Mouse (Mus musculus) cerebellum, adult 11 months (tissue): ENCODE data around the gene Etaa1.
"Not testable (repeated sequence)": the region's sequence is repeated elsewhere in the genome, so short reads cannot be mapped to it uniquely, and the experiment has no call there.

Experiments used
- DNase-seq: peaks from one replicate; pipeline ENCODE4 v3.0.0; 2022

The Etaa1 gene

DNA sequence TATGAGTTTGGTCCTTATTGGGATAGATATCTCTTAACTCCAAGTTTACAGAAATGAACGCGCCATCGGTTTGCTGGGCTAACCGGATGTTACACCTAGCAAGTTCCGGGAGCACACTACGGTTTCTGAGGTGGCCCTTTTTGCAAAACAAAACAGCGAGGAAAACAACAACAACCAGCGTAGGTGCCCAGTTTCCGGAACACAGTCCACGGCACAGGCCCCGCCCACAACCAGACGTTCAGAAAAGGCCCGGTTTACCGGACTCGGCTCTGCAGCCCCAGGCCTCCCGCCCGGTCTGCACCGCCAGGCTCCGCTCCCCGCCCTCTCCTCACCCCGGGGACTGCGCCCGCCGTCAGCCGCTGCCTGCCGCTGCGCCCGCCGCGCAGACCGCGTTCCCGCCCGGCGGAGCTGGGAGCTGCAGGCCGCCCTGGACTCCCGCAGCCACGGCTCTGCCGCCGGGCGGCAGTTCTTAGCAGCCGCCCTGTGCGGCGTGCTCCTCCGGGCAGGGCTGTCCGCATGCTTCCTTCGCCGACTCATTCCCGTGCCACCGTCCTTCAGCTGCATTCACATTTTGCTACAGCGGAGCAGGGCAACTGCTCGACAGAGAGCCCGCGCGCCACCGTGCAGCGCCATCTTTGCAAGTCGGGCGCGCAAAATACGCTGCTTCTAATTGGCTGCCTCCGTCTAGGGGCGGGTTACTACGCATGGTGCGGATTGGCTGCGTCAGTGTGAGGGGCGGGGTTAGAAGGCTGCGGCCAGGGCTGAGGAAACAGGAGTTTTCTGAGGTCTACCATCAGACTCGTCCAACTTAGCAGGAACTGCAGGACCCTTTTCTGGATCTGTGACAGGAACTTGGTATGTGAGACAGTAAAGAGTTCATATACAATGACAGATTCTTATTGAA lies at the start of gene Etaa1:
Etaa1 (minus strand) TSS at position 645 of the 904 bp plus-strand sequence.
- DNase-seq = peak; percentile 91

GRCm38 (mm10) chr11:17994151-17994550 lies 40.5 kb upstream of the Etaa1 start:
- DNase-seq = no peak

DNA sequence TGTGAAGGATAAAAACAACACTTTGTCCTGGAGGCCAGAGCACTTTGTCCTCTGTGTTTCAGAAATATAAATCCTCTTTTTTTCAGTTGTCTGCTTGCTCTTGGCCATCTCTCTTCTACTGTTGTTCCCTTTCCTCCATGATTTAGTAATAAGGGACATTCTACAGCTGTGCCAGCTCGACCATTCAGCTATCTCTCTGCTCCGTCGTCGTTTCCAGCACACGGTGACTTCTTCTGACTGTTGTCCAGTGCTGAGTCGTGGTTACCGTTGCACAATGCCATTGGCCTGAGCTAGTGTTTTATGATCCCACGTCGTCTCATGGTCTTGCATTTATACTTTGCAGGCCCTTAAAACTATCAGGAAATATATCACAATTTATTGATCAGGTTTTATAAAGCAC lies 38.6 kb upstream of the Etaa1 start:
- DNase-seq = no peak

DNA sequence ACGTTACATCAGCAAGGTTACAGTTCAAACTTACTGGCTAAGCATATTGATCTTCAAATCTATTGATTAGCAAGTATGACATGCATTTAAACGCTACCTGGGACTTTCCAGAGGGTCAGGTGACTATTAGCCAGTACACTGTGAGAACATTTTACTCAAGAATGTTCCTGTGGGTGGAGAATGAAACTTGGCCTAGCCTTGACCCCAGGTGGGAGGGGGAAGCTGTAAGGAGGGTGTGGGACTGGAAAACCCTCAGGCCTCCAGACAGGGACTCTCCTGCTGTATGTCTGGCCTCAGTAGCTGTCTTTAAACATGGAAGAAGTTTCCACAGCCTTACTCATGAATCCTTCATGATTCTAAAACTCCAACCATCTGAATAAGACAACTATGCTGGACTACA lies 29.7 kb upstream of the Etaa1 start:
- no peak for DNase-seq

DNA sequence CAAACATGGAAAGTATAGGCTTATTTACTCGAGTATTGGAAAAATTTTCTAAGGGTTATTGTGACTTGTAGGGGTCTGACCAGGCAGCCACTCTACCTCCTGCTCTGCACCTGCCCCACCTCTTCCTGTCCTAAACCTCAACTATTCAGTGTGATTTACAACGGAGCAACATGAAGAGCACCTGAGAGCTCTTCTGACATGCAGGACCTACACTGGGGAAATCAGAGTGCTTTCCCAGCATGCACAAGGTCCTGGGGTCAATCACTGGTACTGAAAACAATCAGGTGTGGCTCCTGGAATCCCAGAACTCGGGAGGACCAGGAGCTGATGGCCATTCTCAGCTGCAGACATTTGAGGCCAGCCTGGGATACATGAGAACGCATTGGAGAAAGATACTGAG lies 27.6 kb upstream of the Etaa1 start:
- DNase-seq = no peak

DNA sequence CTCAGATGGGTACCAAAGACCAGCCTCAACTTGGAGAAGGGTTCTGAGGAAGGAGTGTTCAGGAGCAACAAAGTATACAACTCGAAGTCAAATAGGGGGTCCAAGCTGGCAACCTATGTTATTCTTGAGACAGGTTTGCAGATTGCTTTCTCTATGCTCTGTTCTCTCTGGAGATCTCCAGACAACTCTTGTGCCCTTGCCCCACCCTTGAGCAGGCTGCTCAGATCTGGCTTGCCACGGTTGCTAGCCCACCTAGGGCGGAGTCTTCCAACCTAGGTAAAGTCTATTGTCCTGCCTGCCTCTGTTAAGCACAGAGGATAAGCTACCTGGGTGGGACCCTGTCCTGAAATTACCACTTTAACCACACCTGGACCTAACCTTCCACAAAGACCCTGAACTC lies 21.9 kb upstream of the Etaa1 start:
- DNase-seq = no peak

GRCm38 (mm10) chr11:17952791-17953190 lies 884 bp downstream of the Etaa1 start:
- DNase-seq = no peak

- peak; percentile 9 for DNase-seq
Observed at GRCm38 (mm10) chr11:17951336-17951735, 2.3 kb downstream of the Etaa1 start.

- DNase-seq = no peak
Observed at GRCm38 (mm10) chr11:17939168-17939567, 14.5 kb downstream of the Etaa1 start.

GRCm38 (mm10) chr11:17937931-17938330 lies 15.7 kb downstream of the Etaa1 start:
- no peak for DNase-seq

DNA sequence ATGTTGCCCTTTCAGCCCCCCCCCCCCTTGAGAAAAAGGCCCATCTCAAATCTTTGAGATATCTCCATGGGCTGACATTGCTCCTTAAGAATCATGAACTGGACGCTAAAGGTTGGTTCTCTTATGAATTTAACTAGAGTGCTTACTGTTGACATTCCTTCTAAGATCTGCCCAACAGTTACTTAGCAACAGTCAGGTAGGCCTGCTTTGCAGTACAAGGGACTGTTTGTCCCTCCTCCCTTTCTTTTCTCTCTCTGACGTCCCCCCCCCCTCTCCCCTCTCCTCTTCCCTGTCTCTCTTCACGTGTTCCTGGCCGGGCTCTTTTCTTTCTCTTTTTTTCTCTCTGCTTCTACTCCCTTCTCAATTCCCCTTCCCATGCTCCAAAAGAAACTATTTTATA lies 35.8 kb downstream of the Etaa1 start:
- no peak for DNase-seq

DNA sequence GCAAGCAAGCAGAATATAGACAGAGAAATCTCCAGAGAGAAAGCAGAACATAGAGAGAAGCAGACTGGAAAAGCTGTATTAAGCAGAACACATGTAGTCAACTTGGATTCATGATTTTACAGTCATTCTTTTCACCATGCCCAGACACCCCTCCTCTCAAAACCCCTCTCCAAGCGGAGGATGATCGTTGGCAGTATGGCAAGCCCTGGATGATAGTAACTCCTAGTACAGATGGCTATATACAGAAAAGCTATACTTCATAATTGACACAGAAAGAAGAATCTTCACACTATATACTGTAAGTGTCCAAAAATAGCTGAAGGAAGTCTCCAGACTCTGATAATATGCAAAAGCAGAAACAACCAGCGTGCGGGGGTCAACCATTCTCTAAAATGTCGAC lies 36.6 kb downstream of the Etaa1 start:
- no peak for DNase-seq

- no peak for DNase-seq
Observed at GRCm38 (mm10) chr11:17916486-17916885, 37.2 kb downstream of the Etaa1 start.

DNA sequence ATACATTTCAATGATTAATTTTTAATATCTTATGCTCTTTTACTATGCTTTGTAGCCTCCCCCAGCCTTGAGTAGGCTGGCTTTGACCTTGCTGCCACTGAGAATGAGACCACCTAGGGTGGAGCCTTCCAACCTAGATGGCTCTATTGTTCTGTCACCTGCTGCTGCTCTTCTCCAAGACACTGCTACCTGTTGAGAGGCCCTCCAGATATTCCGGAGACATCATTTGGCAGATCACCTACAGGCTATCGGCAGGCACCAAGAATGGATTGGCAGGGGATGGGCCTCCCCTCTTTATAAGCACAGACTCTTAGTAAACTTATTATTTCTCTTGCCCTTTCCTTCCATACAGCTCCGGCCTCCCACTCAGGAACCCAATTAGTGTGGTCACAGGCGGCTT lies 52.7 kb downstream of the Etaa1 start:
- not testable (repeated sequence) for DNase-seq
